Mouse (Mus musculus): ENCODE data around the gene Sv2a. TPM values are rescaled to one million over a fixed set of nuclear protein-coding genes. Genes with fewer than 3 reads are reported as not detected.
"Not testable (repeated sequence)": the region's sequence is repeated elsewhere in the genome, so short reads cannot be mapped to it uniquely, and the experiment has no call there.

The Sv2a gene
- polyA plus RNA-seq, 1 experiment from 2014 or later, result 4.1 TPM

DNA sequence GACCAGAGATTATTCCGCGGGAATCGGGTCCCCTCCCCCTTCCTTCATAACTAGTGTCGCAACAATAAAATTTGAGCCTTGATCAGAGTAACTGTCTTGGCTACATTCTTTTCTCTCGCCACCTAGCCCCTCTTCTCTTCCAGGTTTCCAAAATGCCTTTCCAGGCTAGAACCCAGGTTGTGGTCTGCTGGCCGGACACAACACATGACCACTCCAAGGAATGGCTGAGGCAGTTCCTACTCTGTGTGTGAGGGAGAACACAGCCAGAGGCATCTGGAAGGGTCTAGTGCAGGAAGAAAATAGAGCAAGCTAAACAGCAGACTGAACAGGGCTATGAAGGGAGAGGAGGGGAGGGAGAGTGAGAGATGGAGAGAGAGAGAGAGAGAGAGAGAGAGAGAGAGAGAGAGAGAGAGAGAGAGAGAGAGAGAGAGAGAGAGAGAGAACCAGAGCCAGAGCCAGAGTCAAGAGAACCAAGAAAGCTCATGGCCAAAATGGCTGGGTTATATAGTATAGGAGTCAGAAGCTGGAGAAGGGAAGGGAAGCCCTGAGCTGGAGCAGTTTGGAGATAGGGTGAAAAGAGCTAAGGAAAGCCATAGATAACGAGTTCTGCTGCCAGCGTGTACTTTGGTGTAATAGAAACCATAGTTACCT, 17.8 kb downstream of the Sv2a start:
- H3K4me2 ChIP-seq (ENCODE audit: low read depth, low read length), result peak overlapping the region; percentile 99; the same call in 1 of the 2 replicates
- H3K4me1 ChIP-seq (ENCODE audit: control insufficient read depth, insufficient read depth, low read length); ATAC-seq (ENCODE audit: insufficient read depth, low FRiP score); H3K9ac ChIP-seq (ENCODE audit: low read length); H3K27ac ChIP-seq (ENCODE audit: low read length); H3K4me3 ChIP-seq (replicated peaks; ENCODE audit: low read length); H3K36me3 ChIP-seq (ENCODE audit: control insufficient read depth, insufficient read depth, low read length); H3K27me3 ChIP-seq (ENCODE audit: control insufficient read depth, insufficient read depth, low read length); H3K9me3 ChIP-seq (replicated peaks; ENCODE audit: control insufficient read depth, low read length): not testable (repeated sequence)
- WGBS, result 26% methylated on average over 7 of the region's 8 CpGs

DNA sequence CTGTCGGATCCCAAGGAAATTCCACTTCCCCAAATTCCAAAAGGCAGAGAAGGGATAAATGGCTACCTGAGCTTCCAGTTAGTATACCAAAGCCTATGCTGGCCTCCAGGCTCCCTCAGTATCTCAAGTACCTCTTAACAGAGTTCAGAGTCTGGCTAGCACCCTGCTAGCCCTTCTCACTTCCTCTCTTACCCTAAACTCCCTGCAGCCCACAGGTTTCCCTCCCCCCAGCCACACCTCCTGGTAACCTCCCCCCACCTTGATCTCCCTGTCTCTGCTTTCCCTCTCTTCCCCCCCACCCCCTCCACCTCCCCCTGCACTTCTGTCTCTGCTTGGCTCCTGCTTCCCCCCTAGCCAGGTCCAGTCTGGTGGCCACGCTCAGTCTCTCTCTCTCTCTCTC, 18.8 kb downstream of the Sv2a start:
- ATAC-seq (ENCODE audit: insufficient read depth, low FRiP score), result no peak
- H3K4me1 ChIP-seq (ENCODE audit: control insufficient read depth, insufficient read depth, low read length), result peaks cover 7% of the 10 kb centered on the region
- H3K9me3 ChIP-seq (replicated peaks; ENCODE audit: control insufficient read depth, low read length), result no peaks in the 10 kb centered on the region
- no peak overlapping the region for H3K9ac ChIP-seq (ENCODE audit: low read length)
- WGBS, result 52% methylated on average over 2 of the region's 2 CpGs
- no peaks in the 10 kb centered on the region for H3K27me3 ChIP-seq (ENCODE audit: control insufficient read depth, insufficient read depth, low read length)
- no peak overlapping the region for H3K27ac ChIP-seq (ENCODE audit: low read length)
- H3K4me3 ChIP-seq (replicated peaks; ENCODE audit: low read length), result no peak overlapping the region
- no peak overlapping the region for H3K4me2 ChIP-seq (ENCODE audit: low read depth, low read length)
- no peaks in the 10 kb centered on the region for H3K36me3 ChIP-seq (ENCODE audit: control insufficient read depth, insufficient read depth, low read length)

DNA sequence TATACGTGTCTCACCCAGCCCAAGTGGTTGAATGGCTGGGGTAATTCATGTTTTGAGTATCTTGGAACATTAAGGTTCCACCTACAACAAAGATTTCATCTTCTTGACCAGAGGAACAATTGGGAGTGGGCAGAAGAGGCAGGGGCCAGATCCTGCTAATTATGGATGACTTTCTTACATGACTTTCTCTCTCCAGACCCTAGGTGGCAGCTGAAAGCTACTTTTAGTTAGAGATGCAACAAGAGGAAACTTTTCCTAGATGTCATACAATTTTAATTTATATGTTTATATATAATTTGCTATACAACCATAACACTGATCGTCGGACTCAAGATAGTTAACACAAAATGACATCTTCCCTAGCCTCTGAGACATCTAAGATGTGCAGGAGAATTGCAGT, 26.9 kb downstream of the Sv2a start:
- Histone ChIP-seq H3K36me3 (ENCODE audit: control insufficient read depth, insufficient read depth, low read length) (no peaks in the 10 kb centered on the region), H3K27ac (ENCODE audit: low read length) (no peak overlapping the region), H3K4me3 (replicated peaks; ENCODE audit: low read length) (no peak overlapping the region), H3K4me1 (ENCODE audit: control insufficient read depth, insufficient read depth, low read length) (no peaks in the 10 kb centered on the region), H3K9me3 (replicated peaks; ENCODE audit: control insufficient read depth, low read length) (no peaks in the 10 kb centered on the region), H3K4me2 (ENCODE audit: low read depth, low read length) (no peak overlapping the region), H3K27me3 (ENCODE audit: control insufficient read depth, insufficient read depth, low read length) (no peaks in the 10 kb centered on the region), H3K9ac (ENCODE audit: low read length) (no peak overlapping the region)
- no peak for ATAC-seq (ENCODE audit: insufficient read depth, low FRiP score)
- WGBS, result 62% methylated on average over 3 of the region's 3 CpGs

DNA sequence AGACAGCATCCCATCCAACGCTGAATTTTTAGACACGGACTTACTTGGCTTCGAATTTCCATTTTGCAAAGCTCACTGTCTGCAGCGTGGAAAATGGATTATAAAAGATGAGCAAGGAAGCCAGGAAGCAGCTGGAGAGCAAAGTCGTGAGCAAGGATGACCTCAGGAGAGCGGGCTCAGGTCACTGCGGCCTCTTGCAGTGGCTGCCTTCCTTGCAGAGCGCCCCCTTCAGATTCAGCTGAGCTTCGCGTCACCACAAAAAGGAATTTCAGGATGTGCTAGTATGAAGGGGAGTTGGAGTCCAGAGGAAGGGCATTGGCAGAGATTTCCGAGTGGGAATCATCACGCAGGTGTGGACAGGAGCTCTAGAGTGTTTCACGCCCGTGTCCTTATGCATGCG, 28.3 kb downstream of the Sv2a start:
- WGBS, result 23% methylated on average over 15 of the region's 15 CpGs
- H3K4me1 ChIP-seq (ENCODE audit: control insufficient read depth, insufficient read depth, low read length), result no peaks in the 10 kb centered on the region

DNA sequence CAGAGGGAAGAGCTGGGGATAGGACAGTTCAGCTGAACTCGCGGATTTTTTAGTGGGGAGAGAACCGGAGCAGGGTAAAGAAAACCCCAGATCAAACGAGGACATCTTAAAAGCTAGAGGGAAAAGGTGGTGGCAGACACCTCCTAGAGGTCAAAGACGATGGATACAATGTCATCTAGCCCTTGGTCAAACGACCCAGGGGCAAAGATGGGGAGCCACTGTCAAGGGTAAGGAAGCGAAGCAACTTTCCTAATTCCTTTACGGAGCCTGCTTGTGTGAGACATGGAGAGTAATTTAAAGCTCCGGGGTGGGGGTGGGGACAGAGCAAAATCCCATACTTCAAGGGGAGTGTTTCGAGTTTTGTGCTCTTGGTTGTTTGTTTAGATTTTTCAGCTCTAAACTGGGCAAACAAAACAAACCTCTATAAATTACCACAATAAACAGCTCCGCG, 38.3 kb downstream of the Sv2a start:
- H3K4me3 ChIP-seq (replicated peaks; ENCODE audit: low read length), result peak overlapping the region; percentile 50
- H3K4me2 ChIP-seq (ENCODE audit: low read depth, low read length), result peak overlapping the region; percentile 82
- H3K9ac ChIP-seq (ENCODE audit: low read length), result peak overlapping the region; percentile 78
- no peak for ATAC-seq (ENCODE audit: insufficient read depth, low FRiP score)
- under 1% methylated on average over 12 of the region's 12 CpGs for WGBS
- H3K27me3 ChIP-seq (ENCODE audit: control insufficient read depth, insufficient read depth, low read length), result no peaks in the 10 kb centered on the region
- H3K9me3 ChIP-seq (replicated peaks; ENCODE audit: control insufficient read depth, low read length), result no peaks in the 10 kb centered on the region
- peak overlapping the region; percentile 98 for H3K27ac ChIP-seq (ENCODE audit: low read length)
- H3K36me3 ChIP-seq (ENCODE audit: control insufficient read depth, insufficient read depth, low read length), result no peaks in the 10 kb centered on the region
- peaks cover 31% of the 10 kb centered on the region for H3K4me1 ChIP-seq (ENCODE audit: control insufficient read depth, insufficient read depth, low read length)

More for the DNA sequence above, 28.3 kb downstream of the Sv2a start:
- no peak overlapping the region for H3K4me3 ChIP-seq (replicated peaks; ENCODE audit: low read length)
- H3K27me3 ChIP-seq (ENCODE audit: control insufficient read depth, insufficient read depth, low read length), result no peaks in the 10 kb centered on the region
- H3K9ac ChIP-seq (ENCODE audit: low read length), result no peak overlapping the region
- no peak for ATAC-seq (ENCODE audit: insufficient read depth, low FRiP score)
- H3K4me2 ChIP-seq (ENCODE audit: low read depth, low read length), result no peak overlapping the region
- H3K36me3 ChIP-seq (ENCODE audit: control insufficient read depth, insufficient read depth, low read length), result no peaks in the 10 kb centered on the region
- H3K27ac ChIP-seq (ENCODE audit: low read length), result no peak overlapping the region
- H3K9me3 ChIP-seq (replicated peaks; ENCODE audit: control insufficient read depth, low read length), result no peaks in the 10 kb centered on the region

DNA sequence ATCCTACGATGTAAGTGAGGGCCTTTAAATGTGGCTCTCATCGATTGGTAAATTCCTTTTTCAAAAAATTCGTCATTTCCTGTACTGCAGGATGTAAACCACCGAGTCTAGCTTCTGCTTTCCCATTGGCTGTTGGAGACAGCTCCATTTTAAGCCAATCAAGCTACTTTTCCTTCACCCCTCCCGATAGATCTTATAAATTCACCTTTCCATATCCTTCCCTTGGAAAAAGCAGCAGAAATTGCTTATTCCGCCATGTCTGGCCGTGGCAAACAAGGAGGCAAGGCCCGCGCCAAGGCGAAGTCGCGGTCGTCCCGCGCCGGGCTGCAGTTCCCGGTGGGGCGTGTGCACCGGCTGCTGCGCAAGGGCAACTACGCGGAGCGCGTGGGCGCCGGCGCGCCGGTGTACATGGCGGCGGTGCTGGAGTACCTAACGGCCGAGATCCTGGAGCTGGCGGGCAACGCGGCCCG, 38.7 kb downstream of the Sv2a start, which contains the start of the genes Bola1 and Hist2h2ab:
TSS of gene Bola1 (minus strand) at position 49 of the 470 bp plus-strand sequence.
TSS of gene Hist2h2ab (plus strand) at position 205 of the 470 bp plus-strand sequence.
- Histone ChIP-seq H3K9me3 (replicated peaks; ENCODE audit: control insufficient read depth, low read length) (no peaks in the 10 kb centered on the region), H3K4me3 (replicated peaks; ENCODE audit: low read length) (peak within 1 kb of the TSS; percentile 50), H3K27me3 (ENCODE audit: control insufficient read depth, insufficient read depth, low read length) (no peaks in the 10 kb centered on the region), H3K36me3 (ENCODE audit: control insufficient read depth, insufficient read depth, low read length) (no peaks in the 10 kb centered on the region), H3K9ac (ENCODE audit: low read length) (peak within 1 kb of the TSS; percentile 78), H3K4me1 (ENCODE audit: control insufficient read depth, insufficient read depth, low read length) (peaks cover 31% of the 10 kb centered on the region), H3K27ac (ENCODE audit: low read length) (peak within 1 kb of the TSS; percentile 98), H3K4me2 (ENCODE audit: low read depth, low read length) (peak within 1 kb of the TSS; percentile 82)
- 0% methylated on average over 34 of the region's 37 CpGs for WGBS
- peak; percentile 78 for ATAC-seq (ENCODE audit: insufficient read depth, low FRiP score)

DNA sequence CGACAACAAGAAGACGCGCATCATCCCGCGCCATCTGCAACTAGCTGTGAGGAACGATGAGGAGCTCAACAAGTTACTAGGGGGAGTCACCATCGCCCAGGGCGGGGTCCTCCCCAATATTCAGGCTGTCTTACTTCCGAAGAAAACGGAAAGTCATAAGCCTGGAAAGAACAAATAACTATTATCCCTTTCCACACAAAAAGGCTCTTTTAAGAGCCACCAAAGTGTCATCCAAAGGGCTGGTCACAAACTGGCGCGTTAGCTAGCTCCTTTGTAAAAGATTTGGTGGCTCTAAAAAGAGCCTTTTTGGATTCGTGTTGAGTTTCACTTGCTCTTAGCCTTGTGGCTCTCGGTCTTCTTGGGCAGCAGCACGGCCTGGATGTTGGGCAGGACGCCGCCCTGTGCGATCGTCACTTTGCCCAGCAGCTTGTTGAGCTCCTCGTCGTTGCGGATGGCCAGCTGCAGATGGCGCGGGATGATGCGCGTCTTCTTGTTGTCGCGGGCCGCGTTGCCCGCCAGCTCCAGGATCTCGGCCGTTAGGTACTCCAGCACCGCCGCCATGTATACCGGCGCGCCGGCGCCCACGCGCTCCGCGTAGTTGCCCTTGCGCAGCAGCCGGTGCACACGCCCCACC, 39.3 kb downstream of the Sv2a start:
- Histone ChIP-seq H3K4me3 (replicated peaks; ENCODE audit: low read length) (peak overlapping the region; percentile 50), H3K4me1 (ENCODE audit: control insufficient read depth, insufficient read depth, low read length) (peaks cover 31% of the 10 kb centered on the region), H3K27ac (ENCODE audit: low read length) (peak overlapping the region; percentile 98), H3K4me2 (ENCODE audit: low read depth, low read length) (peak overlapping the region; percentile 82), H3K9ac (ENCODE audit: low read length) (peak overlapping the region; percentile 78)
- not testable (repeated sequence) for H3K36me3 ChIP-seq (ENCODE audit: control insufficient read depth, insufficient read depth, low read length); H3K9me3 ChIP-seq (replicated peaks; ENCODE audit: control insufficient read depth, low read length); H3K27me3 ChIP-seq (ENCODE audit: control insufficient read depth, insufficient read depth, low read length)
- ATAC-seq (ENCODE audit: insufficient read depth, low FRiP score), result peak; percentile 1; the same call in 1 of the 2 replicates
- under 1% methylated on average over 32 of the region's 47 CpGs for WGBS

DNA sequence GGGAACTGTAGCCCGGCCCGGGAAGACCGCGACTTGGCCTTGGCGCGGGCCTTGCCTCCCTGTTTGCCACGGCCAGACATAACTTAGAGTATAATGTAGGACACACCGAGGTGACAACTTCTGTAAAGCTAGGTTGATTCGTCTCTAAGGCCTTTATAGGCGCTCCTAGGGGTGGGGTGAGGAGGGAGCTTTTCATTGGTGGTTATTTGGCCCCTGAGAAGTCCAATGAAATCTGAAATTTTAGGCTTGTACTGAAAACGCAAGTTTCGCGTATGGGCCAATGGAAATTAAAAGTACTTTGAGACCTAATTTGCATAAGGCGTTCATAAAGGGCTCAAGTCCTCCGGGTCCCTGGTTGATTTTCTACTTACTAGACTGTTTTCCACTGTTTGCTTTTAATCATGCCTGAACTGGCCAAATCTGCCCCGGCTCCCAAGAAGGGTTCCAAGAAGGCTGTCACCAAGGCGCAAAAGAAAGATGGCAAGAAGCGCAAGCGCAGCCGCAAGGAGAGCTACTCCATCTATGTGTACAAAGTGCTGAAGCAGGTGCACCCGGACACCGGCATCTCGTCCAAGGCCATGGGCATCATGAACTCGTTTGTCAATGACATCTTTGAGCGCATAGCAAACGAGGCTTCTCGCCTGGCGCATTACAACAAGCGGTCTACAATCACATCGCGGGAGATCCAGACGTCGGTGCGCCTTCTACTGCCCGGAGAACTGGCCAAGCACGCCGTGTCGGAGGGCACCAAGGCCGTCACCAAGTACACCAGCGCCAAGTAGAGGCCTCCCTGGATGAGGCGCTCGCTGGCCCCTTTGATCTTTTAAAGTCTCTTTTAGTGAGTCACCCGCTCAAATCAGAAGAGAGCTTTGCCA, 40.1 kb downstream of the Sv2a start, which contains the start of the genes Hist2h2ac and Hist2h2be:
TSS of gene Hist2h2ac (minus strand) at position 116 of the 875 bp plus-strand sequence.
TSS of gene Hist2h2be (plus strand) at position 355 of the 875 bp plus-strand sequence.
- peak; percentile 93 for ATAC-seq (ENCODE audit: insufficient read depth, low FRiP score)
- Histone ChIP-seq H3K9me3 (replicated peaks; ENCODE audit: control insufficient read depth, low read length) (no peaks in the 10 kb centered on the region), H3K36me3 (ENCODE audit: control insufficient read depth, insufficient read depth, low read length) (no peaks in the 10 kb centered on the region), H3K27ac (ENCODE audit: low read length) (peak within 1 kb of the TSS; percentile 98), H3K4me2 (ENCODE audit: low read depth, low read length) (peak within 1 kb of the TSS; percentile 82), H3K4me3 (replicated peaks; ENCODE audit: low read length) (peak within 1 kb of the TSS; percentile 50), H3K4me1 (ENCODE audit: control insufficient read depth, insufficient read depth, low read length) (peaks cover 31% of the 10 kb centered on the region), H3K9ac (ENCODE audit: low read length) (peak within 1 kb of the TSS; percentile 78), H3K27me3 (ENCODE audit: control insufficient read depth, insufficient read depth, low read length) (no peaks in the 10 kb centered on the region)
- under 1% methylated on average over 43 of the region's 43 CpGs for WGBS
